Mouse (Mus musculus): ENCODE results near the gene Nav2. TPM values are rescaled to one million over a fixed set of nuclear protein-coding genes. Genes with fewer than 3 reads are reported as not detected.
A peak's percentile ranks its signal among the peaks of the same experiment; 100 is the strongest.

The Nav2 gene
- polyA plus RNA-seq, 1 experiment from 2014 or later: 34.2 TPM

DNA sequence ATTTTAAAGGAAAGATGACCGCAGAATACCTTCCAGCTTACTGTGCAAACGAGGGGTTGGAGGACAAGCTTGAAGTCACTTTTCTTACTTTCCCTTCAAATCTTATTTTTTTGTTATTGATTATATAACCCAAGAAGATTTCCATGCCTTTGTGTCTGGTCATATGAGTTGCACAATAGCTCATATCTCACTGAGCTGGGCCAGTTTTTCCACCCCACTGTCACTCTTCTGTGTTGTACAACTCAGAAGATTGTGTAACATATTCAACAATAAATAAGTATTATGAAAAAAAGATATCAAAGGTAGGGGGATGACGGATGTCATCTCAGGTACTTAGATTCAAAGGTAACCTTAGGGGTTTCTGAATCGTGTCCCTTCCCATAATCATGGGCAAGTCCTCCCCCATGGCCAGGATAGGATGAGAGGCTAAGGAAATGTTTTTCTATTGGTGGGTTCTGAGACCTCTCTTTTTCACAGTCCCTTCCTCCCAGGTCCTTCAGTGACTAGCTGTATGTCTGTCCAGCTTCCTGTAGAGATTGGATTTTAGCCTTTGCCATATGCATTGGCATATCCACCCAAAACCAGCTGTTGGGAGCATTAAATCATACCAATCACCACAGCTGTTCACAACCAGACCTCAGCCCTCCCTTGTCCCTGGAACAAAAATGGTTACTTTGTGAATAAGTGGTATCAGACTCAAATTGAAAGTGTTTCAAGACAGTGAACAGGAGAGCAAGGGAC is 24.8 kb upstream of the Nav2 start:
- no peak overlapping the region for H3K27ac ChIP-seq (ENCODE audit: low read length)
- H3K4me3 ChIP-seq (ENCODE audit: low read length): no peak overlapping the region
- H3K4me1 ChIP-seq (ENCODE audit: control insufficient read depth, insufficient read depth, low read length): peaks cover 21% of the 10 kb centered on the region
- no peaks in the 10 kb centered on the region for H3K27me3 ChIP-seq (ENCODE audit: control insufficient read depth, insufficient read depth, low read length)
- ATAC-seq (replicated peaks; ENCODE audit: extremely low read depth, insufficient read depth, low FRiP score): no peak
- H3K9ac ChIP-seq (ENCODE audit: low read length): no peak overlapping the region
- 86% methylated on average over 4 of the region's 4 CpGs for WGBS
- no peak overlapping the region for H3K4me2 ChIP-seq (ENCODE audit: low read depth, low read length)
- H3K9me3 ChIP-seq (replicated peaks; ENCODE audit: control insufficient read depth, low read length): no peaks in the 10 kb centered on the region
- no peaks in the 10 kb centered on the region for H3K36me3 ChIP-seq (ENCODE audit: control insufficient read depth, insufficient read depth)

- Histone ChIP-seq H3K27ac (ENCODE audit: low read length) (no peak overlapping the region), H3K27me3 (ENCODE audit: control insufficient read depth, insufficient read depth, low read length) (no peaks in the 10 kb centered on the region), H3K4me3 (ENCODE audit: low read length) (no peak overlapping the region), H3K9ac (ENCODE audit: low read length) (no peak overlapping the region), H3K4me1 (ENCODE audit: control insufficient read depth, insufficient read depth, low read length) (peaks cover 18% of the 10 kb centered on the region), H3K4me2 (ENCODE audit: low read depth, low read length) (no peak overlapping the region), H3K9me3 (replicated peaks; ENCODE audit: control insufficient read depth, low read length) (no peaks in the 10 kb centered on the region), H3K36me3 (ENCODE audit: control insufficient read depth, insufficient read depth) (no peaks in the 10 kb centered on the region)
- WGBS: 46% methylated on average over 5 of the region's 5 CpGs
- ATAC-seq (replicated peaks; ENCODE audit: extremely low read depth, insufficient read depth, low FRiP score): no peak
Observed at GRCm38 (mm10) chr7:48884266-48884611, 24.3 kb upstream of the Nav2 start.

- H3K27ac ChIP-seq (ENCODE audit: low read length): no peak overlapping the region
- H3K4me1 ChIP-seq (ENCODE audit: control insufficient read depth, insufficient read depth, low read length): peaks cover 4% of the 10 kb centered on the region
- H3K4me2 ChIP-seq (ENCODE audit: low read depth, low read length): no peak overlapping the region
- no peak overlapping the region for H3K4me3 ChIP-seq (ENCODE audit: low read length)
- no peaks in the 10 kb centered on the region for H3K27me3 ChIP-seq (ENCODE audit: control insufficient read depth, insufficient read depth, low read length)
- ATAC-seq (replicated peaks; ENCODE audit: extremely low read depth, insufficient read depth, low FRiP score): no peak
- 26% methylated on average over 8 of the region's 8 CpGs for WGBS
- no peak overlapping the region for H3K9ac ChIP-seq (ENCODE audit: low read length)
- H3K9me3 ChIP-seq (replicated peaks; ENCODE audit: control insufficient read depth, low read length): no peaks in the 10 kb centered on the region
- no peaks in the 10 kb centered on the region for H3K36me3 ChIP-seq (ENCODE audit: control insufficient read depth, insufficient read depth)
Observed at GRCm38 (mm10) chr7:48887973-48888372, 20.5 kb upstream of the Nav2 start.

GRCm38 (mm10) chr7:48888751-48889150 is 19.8 kb upstream of the Nav2 start:
- H3K4me2 ChIP-seq (ENCODE audit: low read depth, low read length): no peak overlapping the region
- no peak overlapping the region for H3K4me3 ChIP-seq (ENCODE audit: low read length)
- no peaks in the 10 kb centered on the region for H3K9me3 ChIP-seq (replicated peaks; ENCODE audit: control insufficient read depth, low read length)
- no peaks in the 10 kb centered on the region for H3K27me3 ChIP-seq (ENCODE audit: control insufficient read depth, insufficient read depth, low read length)
- ATAC-seq (replicated peaks; ENCODE audit: extremely low read depth, insufficient read depth, low FRiP score): no peak; the same call in 1 of the 2 replicates
- no peak overlapping the region for H3K9ac ChIP-seq (ENCODE audit: low read length)
- H3K27ac ChIP-seq (ENCODE audit: low read length): no peak overlapping the region
- no peaks in the 10 kb centered on the region for H3K36me3 ChIP-seq (ENCODE audit: control insufficient read depth, insufficient read depth)
- H3K4me1 ChIP-seq (ENCODE audit: control insufficient read depth, insufficient read depth, low read length): peaks cover 4% of the 10 kb centered on the region
- whole genome bisulfite sequencing: 51% methylated on average over 2 of the region's 2 CpGs

- H3K9ac ChIP-seq (ENCODE audit: low read length): no peak overlapping the region
- H3K4me3 ChIP-seq (ENCODE audit: low read length): no peak overlapping the region
- H3K36me3 ChIP-seq (ENCODE audit: control insufficient read depth, insufficient read depth): no peaks in the 10 kb centered on the region
- no peak for ATAC-seq (replicated peaks; ENCODE audit: extremely low read depth, insufficient read depth, low FRiP score)
- H3K4me1 ChIP-seq (ENCODE audit: control insufficient read depth, insufficient read depth, low read length): peaks cover 18% of the 10 kb centered on the region
- no peak overlapping the region for H3K4me2 ChIP-seq (ENCODE audit: low read depth, low read length)
- H3K9me3 ChIP-seq (replicated peaks; ENCODE audit: control insufficient read depth, low read length): no peaks in the 10 kb centered on the region
- H3K27me3 ChIP-seq (ENCODE audit: control insufficient read depth, insufficient read depth, low read length): no peaks in the 10 kb centered on the region
- 75% methylated on average over 5 of the region's 5 CpGs for WGBS
- H3K27ac ChIP-seq (ENCODE audit: low read length): no peak overlapping the region
Observed at GRCm38 (mm10) chr7:48891029-48891428, 17.5 kb upstream of the Nav2 start.

GRCm38 (mm10) chr7:48893093-48893492 is 15.4 kb upstream of the Nav2 start:
- Histone ChIP-seq H3K9ac (ENCODE audit: low read length) (no peak overlapping the region), H3K4me3 (ENCODE audit: low read length) (no peak overlapping the region), H3K4me1 (ENCODE audit: control insufficient read depth, insufficient read depth, low read length) (peaks cover 34% of the 10 kb centered on the region), H3K4me2 (ENCODE audit: low read depth, low read length) (no peak overlapping the region), H3K9me3 (replicated peaks; ENCODE audit: control insufficient read depth, low read length) (no peaks in the 10 kb centered on the region), H3K27me3 (ENCODE audit: control insufficient read depth, insufficient read depth, low read length) (no peaks in the 10 kb centered on the region), H3K36me3 (ENCODE audit: control insufficient read depth, insufficient read depth) (no peaks in the 10 kb centered on the region), H3K27ac (ENCODE audit: low read length) (no peak overlapping the region)
- ATAC-seq (replicated peaks; ENCODE audit: extremely low read depth, insufficient read depth, low FRiP score): no peak
- WGBS: 88% methylated on average over 7 of the region's 7 CpGs

DNA sequence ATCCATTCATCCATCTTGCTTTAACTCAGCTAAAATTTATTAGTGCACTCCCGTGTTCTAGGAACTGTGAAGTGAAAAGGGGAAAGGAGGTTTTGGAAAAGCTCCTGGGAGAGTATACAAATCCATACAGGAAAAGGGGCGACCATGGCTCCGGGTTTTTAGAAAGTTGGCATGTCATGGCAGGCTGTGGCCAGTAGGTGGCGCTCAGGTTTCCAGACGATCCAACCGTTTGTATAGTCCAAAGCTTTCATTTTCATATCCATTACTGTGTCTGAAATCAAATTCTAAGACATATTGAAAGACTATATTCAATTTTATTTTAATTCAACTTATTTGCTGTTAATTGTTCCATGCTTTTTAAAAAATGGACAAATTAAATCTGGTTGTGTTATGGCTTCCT is 14.4 kb upstream of the Nav2 start:
- Histone ChIP-seq H3K4me2 (ENCODE audit: low read depth, low read length) (no peak overlapping the region), H3K36me3 (ENCODE audit: control insufficient read depth, insufficient read depth) (no peaks in the 10 kb centered on the region), H3K9ac (ENCODE audit: low read length) (no peak overlapping the region), H3K4me1 (ENCODE audit: control insufficient read depth, insufficient read depth, low read length) (peaks cover 42% of the 10 kb centered on the region), H3K9me3 (replicated peaks; ENCODE audit: control insufficient read depth, low read length) (no peaks in the 10 kb centered on the region), H3K4me3 (ENCODE audit: low read length) (no peak overlapping the region), H3K27ac (ENCODE audit: low read length) (no peak overlapping the region), H3K27me3 (ENCODE audit: control insufficient read depth, insufficient read depth, low read length) (no peaks in the 10 kb centered on the region)
- WGBS: 3% methylated on average over 6 of the region's 6 CpGs
- ATAC-seq (replicated peaks; ENCODE audit: extremely low read depth, insufficient read depth, low FRiP score): no peak

DNA sequence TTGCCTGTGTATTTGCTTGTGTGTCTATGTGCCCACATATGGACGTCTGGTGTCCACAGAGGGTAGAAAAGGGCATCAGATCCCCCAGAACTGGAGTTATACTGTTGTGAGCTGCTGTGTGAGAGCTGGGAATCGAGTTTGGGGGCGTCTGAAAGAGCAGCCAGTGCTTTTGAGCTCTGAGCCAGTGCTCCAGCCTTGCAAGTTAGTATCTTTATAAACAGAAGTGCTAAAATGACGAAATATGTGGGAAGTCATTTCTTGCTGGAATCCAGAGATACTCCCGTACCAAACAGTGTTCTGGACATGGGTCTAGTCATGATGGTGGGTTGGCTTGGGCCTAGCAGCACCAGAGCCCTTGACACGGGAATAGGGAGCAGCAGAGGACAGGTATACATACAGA is 13.8 kb upstream of the Nav2 start:
- H3K4me1 ChIP-seq (ENCODE audit: control insufficient read depth, insufficient read depth, low read length): peaks cover 45% of the 10 kb centered on the region
- H3K4me3 ChIP-seq (ENCODE audit: low read length): no peak overlapping the region
- H3K27me3 ChIP-seq (ENCODE audit: control insufficient read depth, insufficient read depth, low read length): no peaks in the 10 kb centered on the region
- H3K9me3 ChIP-seq (replicated peaks; ENCODE audit: control insufficient read depth, low read length): no peaks in the 10 kb centered on the region
- peak overlapping the region; percentile 84 for H3K27ac ChIP-seq (ENCODE audit: low read length)
- no peak overlapping the region for H3K4me2 ChIP-seq (ENCODE audit: low read depth, low read length)
- peak overlapping the region; percentile 21; the same call in 1 of the 2 replicates for H3K9ac ChIP-seq (ENCODE audit: low read length)
- H3K36me3 ChIP-seq (ENCODE audit: control insufficient read depth, insufficient read depth): no peaks in the 10 kb centered on the region
- 66% methylated on average over 6 of the region's 6 CpGs for WGBS
- no peak for ATAC-seq (replicated peaks; ENCODE audit: extremely low read depth, insufficient read depth, low FRiP score)

GRCm38 (mm10) chr7:48895475-48895874 is 13.0 kb upstream of the Nav2 start:
- Histone ChIP-seq H3K4me3 (ENCODE audit: low read length) (no peak overlapping the region), H3K9ac (ENCODE audit: low read length) (peak overlapping the region; percentile 55), H3K4me2 (ENCODE audit: low read depth, low read length) (peak overlapping the region; percentile 19; the same call in 1 of the 2 replicates), H3K27ac (ENCODE audit: low read length) (peak overlapping the region; percentile 84), H3K9me3 (replicated peaks; ENCODE audit: control insufficient read depth, low read length) (no peaks in the 10 kb centered on the region), H3K27me3 (ENCODE audit: control insufficient read depth, insufficient read depth, low read length) (no peaks in the 10 kb centered on the region), H3K4me1 (ENCODE audit: control insufficient read depth, insufficient read depth, low read length) (peaks cover 45% of the 10 kb centered on the region), H3K36me3 (ENCODE audit: control insufficient read depth, insufficient read depth) (no peaks in the 10 kb centered on the region)
- no peak for ATAC-seq (replicated peaks; ENCODE audit: extremely low read depth, insufficient read depth, low FRiP score)
- 53% methylated on average over 4 of the region's 4 CpGs for WGBS

All from heart, embryonic 16.5 days (tissue).